Mouse (Mus musculus): ENCODE data around the gene Ctnnb1. TPM values are rescaled to one million over a fixed set of nuclear protein-coding genes. Genes with fewer than 3 reads are reported as not detected.

The Ctnnb1 gene
- polyA plus RNA-seq, 1 experiment from 2014 or later, result 363 TPM

DNA sequence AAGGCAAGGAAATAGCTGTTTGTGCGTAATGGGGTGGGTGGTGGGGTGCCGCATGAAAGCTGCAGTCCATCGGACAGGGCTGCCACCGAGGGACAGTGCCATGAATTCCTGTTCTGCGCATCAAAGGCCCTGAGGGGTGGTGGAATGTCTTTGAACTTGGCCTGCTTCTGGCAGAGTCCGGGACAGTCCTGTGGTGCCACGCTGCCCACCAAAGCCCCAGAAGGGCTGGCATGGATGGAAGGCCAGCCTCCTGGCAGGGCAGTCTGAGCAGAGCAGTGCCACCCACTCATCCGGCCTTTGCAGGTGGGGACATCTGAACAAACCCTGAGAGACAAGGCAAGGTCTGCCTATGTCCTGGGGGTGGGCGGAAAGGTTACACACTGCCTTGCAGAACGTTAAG is 36.0 kb downstream of the Ctnnb1 start:
- 91% methylated on average over 10 of the region's 10 CpGs for WGBS
- no peaks in the 10 kb centered on the region for H3K27me3 ChIP-seq (replicated peaks; ENCODE audit: control insufficient read depth, insufficient read depth, low read length)
- H3K4me3 ChIP-seq (ENCODE audit: low read depth, low read length), result no peak overlapping the region
- ATAC-seq, result no peak
- H3K4me1 ChIP-seq (replicated peaks; ENCODE audit: control insufficient read depth, insufficient read depth, low read length), result no peaks in the 10 kb centered on the region
- H3K27ac ChIP-seq (ENCODE audit: low read depth, low read length), result no peak overlapping the region; the same call in 1 of the 2 replicates
- no peaks in the 10 kb centered on the region for H3K9me3 ChIP-seq (ENCODE audit: control insufficient read depth)
- no peak for TF ChIP-seq CTCF (IDR thresholded peaks at IDR 0.05; ENCODE audit: low read depth)
- H3K36me3 ChIP-seq (ENCODE audit: control insufficient read depth, insufficient read depth), result peaks cover 75% of the 10 kb centered on the region
- no peak overlapping the region for H3K9ac ChIP-seq (ENCODE audit: low read depth, low read length)
- H3K4me2 ChIP-seq (replicated peaks; ENCODE audit: low read depth), result no peak overlapping the region

DNA sequence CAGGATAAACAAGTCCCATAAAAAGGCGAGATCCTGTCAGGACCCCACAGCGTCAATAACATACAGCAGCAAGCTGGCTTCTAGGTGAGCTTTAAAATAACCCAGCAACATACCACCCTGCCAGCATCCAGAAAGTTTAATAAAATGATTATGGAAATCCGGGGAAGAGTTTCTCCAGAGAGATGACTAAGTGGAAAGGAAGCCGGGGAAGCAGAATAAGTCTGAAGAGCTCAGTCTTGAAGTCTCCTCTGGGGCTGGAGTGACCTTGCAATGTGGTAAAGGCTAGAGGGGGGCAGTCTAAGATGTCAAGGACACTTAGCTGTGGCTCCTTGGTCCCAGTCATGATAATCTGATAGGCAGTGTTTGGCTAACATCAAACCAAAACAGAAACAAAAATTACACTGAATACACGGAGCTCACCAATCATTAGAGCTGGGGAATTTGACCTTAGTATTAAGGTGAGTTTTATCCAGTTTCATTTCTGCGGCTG is 44.1 kb downstream of the Ctnnb1 start:
- no peak overlapping the region for H3K27ac ChIP-seq (ENCODE audit: low read depth, low read length)
- H3K4me2 ChIP-seq (replicated peaks; ENCODE audit: low read depth), result no peak overlapping the region
- H3K9ac ChIP-seq (ENCODE audit: low read depth, low read length), result no peak overlapping the region
- no peak for TF ChIP-seq CTCF (IDR thresholded peaks at IDR 0.05; ENCODE audit: low read depth)
- H3K9me3 ChIP-seq (ENCODE audit: control insufficient read depth), result no peaks in the 10 kb centered on the region
- H3K36me3 ChIP-seq (ENCODE audit: control insufficient read depth, insufficient read depth), result peaks cover 11% of the 10 kb centered on the region
- ATAC-seq, result no peak
- no peaks in the 10 kb centered on the region for H3K4me1 ChIP-seq (replicated peaks; ENCODE audit: control insufficient read depth, insufficient read depth, low read length)
- H3K27me3 ChIP-seq (replicated peaks; ENCODE audit: control insufficient read depth, insufficient read depth, low read length), result no peaks in the 10 kb centered on the region
- 57% methylated on average over 6 of the region's 6 CpGs for WGBS
- no peak overlapping the region for H3K4me3 ChIP-seq (ENCODE audit: low read depth, low read length)

DNA sequence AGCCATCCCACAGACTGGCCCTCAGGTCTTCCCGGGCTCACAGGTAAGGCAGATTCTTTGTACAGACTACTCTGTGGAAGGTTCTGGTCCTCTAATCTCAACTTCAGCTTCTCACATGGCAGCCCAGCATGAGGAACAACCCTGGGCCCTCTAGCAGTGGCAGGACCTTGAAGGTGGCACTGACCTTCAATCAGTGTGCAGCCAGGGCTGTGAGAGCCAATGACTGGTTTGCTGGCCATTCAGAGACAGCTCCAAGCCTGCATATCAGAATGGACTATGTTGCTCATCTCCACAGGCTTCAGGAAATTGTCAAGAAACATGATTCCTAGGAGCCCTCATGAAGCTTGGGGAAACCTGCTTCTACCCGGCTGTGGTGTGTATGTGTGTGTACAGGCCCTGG is 45.2 kb downstream of the Ctnnb1 start:
- no peak for TF ChIP-seq CTCF (IDR thresholded peaks at IDR 0.05; ENCODE audit: low read depth)
- ATAC-seq, result no peak
- Histone ChIP-seq H3K27me3 (replicated peaks; ENCODE audit: control insufficient read depth, insufficient read depth, low read length) (no peaks in the 10 kb centered on the region), H3K4me3 (ENCODE audit: low read depth, low read length) (no peak overlapping the region), H3K4me1 (replicated peaks; ENCODE audit: control insufficient read depth, insufficient read depth, low read length) (no peaks in the 10 kb centered on the region), H3K36me3 (ENCODE audit: control insufficient read depth, insufficient read depth) (peaks cover 6% of the 10 kb centered on the region; the same call in 1 of the 2 replicates), H3K4me2 (replicated peaks; ENCODE audit: low read depth) (no peak overlapping the region), H3K9ac (ENCODE audit: low read depth, low read length) (no peak overlapping the region), H3K9me3 (ENCODE audit: control insufficient read depth) (no peaks in the 10 kb centered on the region), H3K27ac (ENCODE audit: low read depth, low read length) (no peak overlapping the region)
- 84% methylated on average over 2 of the region's 2 CpGs for WGBS

DNA sequence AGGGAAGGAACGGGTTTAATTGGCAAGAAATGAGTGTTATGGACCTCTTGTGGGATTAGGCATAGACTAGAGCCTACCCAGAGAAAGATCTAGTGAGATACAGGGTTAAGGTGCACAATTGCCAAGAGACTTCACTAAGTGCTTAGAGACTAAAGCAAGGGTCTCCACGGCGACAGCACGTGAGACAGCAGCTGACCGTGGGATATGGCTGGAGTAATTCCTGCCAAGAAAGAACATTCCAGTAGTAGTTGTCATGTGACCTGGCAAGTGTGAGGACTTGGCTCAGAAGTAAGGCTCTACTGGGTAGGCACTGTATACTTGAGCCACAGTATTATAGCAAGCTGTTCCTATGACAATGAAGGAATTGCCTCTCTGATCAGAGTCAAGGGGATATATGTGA is 47.1 kb downstream of the Ctnnb1 start:
- WGBS, result 48% methylated on average over 5 of the region's 5 CpGs
- TF ChIP-seq CTCF (IDR thresholded peaks at IDR 0.05; ENCODE audit: low read depth), result no peak
- Histone ChIP-seq H3K4me2 (replicated peaks; ENCODE audit: low read depth) (no peak overlapping the region), H3K4me1 (replicated peaks; ENCODE audit: control insufficient read depth, insufficient read depth, low read length) (no peaks in the 10 kb centered on the region), H3K9ac (ENCODE audit: low read depth, low read length) (no peak overlapping the region), H3K4me3 (ENCODE audit: low read depth, low read length) (no peak overlapping the region), H3K9me3 (ENCODE audit: control insufficient read depth) (no peaks in the 10 kb centered on the region), H3K36me3 (ENCODE audit: control insufficient read depth, insufficient read depth) (no peaks in the 10 kb centered on the region), H3K27ac (ENCODE audit: low read depth, low read length) (no peak overlapping the region), H3K27me3 (replicated peaks; ENCODE audit: control insufficient read depth, insufficient read depth, low read length) (no peaks in the 10 kb centered on the region)
- no peak for ATAC-seq

DNA sequence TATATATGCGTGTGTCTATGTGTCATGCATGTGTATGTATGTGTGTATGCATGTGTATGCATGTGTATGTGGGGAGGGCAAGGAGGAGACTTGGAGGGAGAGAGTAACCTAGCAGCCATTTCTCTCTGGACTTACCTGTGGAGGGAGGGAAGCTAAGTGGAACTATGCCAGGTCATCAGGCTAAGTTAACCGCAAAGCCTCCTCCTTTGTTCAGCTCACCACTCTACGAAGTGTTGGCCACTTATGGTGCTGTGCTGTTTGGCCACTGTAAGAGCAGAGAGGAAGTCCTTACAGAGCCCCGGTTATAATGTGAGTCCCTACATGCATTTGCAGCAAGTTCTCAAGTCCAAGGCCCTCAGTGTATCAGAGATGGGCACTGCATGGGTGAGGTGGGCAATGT is 47.8 kb downstream of the Ctnnb1 start:
- 97% methylated on average over 4 of the region's 4 CpGs for WGBS
- ATAC-seq, result no peak

DNA sequence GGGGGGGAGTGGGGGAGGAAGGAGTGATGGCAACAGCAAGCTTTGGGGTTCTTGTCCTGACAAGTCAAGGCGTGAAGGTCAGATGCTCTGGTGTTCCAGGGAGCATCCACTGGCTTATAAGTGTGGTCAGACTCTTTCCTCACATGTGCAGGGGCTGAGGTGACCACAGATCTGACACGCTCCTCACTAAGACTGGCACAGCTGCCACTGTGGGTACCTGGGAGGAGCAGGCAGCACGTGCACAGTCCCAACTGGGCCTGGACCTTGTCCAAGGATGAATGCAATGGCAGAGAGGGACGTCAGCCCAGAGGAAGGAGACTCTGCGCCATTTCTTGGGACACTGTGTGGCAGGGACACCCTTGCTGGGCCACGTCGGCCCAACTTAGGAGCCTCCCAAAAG is 52.8 kb downstream of the Ctnnb1 start:
- TF ChIP-seq CTCF (IDR thresholded peaks at IDR 0.05; ENCODE audit: low read depth), result no peak
- Histone ChIP-seq H3K9ac (ENCODE audit: low read depth, low read length) (no peak overlapping the region), H3K9me3 (ENCODE audit: control insufficient read depth) (no peaks in the 10 kb centered on the region), H3K4me2 (replicated peaks; ENCODE audit: low read depth) (no peak overlapping the region), H3K4me1 (replicated peaks; ENCODE audit: control insufficient read depth, insufficient read depth, low read length) (peaks cover 9% of the 10 kb centered on the region), H3K27me3 (replicated peaks; ENCODE audit: control insufficient read depth, insufficient read depth, low read length) (no peaks in the 10 kb centered on the region), H3K36me3 (ENCODE audit: control insufficient read depth, insufficient read depth) (no peaks in the 10 kb centered on the region; the same call in 1 of the 2 replicates), H3K27ac (ENCODE audit: low read depth, low read length) (no peak overlapping the region), H3K4me3 (ENCODE audit: low read depth, low read length) (no peak overlapping the region)
- 83% methylated on average over 7 of the region's 7 CpGs for WGBS
- no peak for ATAC-seq

More for the DNA sequence above, 47.8 kb downstream of the Ctnnb1 start:
- Histone ChIP-seq H3K4me3 (ENCODE audit: low read depth, low read length) (no peak overlapping the region), H3K4me2 (replicated peaks; ENCODE audit: low read depth) (no peak overlapping the region), H3K9me3 (ENCODE audit: control insufficient read depth) (no peaks in the 10 kb centered on the region), H3K27ac (ENCODE audit: low read depth, low read length) (no peak overlapping the region), H3K9ac (ENCODE audit: low read depth, low read length) (no peak overlapping the region), H3K36me3 (ENCODE audit: control insufficient read depth, insufficient read depth) (no peaks in the 10 kb centered on the region), H3K27me3 (replicated peaks; ENCODE audit: control insufficient read depth, insufficient read depth, low read length) (no peaks in the 10 kb centered on the region), H3K4me1 (replicated peaks; ENCODE audit: control insufficient read depth, insufficient read depth, low read length) (no peaks in the 10 kb centered on the region)
- no peak for TF ChIP-seq CTCF (IDR thresholded peaks at IDR 0.05; ENCODE audit: low read depth)

DNA sequence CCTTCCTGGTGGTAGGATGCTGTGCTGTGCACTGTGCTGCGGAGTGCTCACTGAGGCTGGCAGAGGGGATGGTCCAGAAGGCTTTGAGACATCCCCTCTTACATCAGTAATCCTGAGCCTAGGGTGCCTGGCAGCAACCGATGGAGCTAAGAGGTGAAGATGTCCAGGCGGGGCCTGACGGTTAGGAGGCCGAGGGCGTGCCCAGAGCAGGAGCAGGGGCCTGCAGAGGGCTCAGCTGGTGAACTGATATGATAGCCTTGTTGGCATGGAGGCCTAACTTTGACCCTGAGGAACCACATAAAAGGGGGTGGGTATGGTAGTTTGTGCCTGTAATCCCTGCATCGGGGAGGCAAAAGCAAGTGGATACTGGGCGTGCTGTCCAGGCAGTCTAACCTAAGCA is 54.8 kb downstream of the Ctnnb1 start:
- Histone ChIP-seq H3K9me3 (ENCODE audit: control insufficient read depth) (no peaks in the 10 kb centered on the region), H3K4me2 (replicated peaks; ENCODE audit: low read depth) (no peak overlapping the region), H3K4me3 (ENCODE audit: low read depth, low read length) (no peak overlapping the region), H3K27ac (ENCODE audit: low read depth, low read length) (peak overlapping the region; percentile 83; the same call in 1 of the 2 replicates), H3K4me1 (replicated peaks; ENCODE audit: control insufficient read depth, insufficient read depth, low read length) (peaks cover 11% of the 10 kb centered on the region), H3K9ac (ENCODE audit: low read depth, low read length) (no peak overlapping the region), H3K27me3 (replicated peaks; ENCODE audit: control insufficient read depth, insufficient read depth, low read length) (no peaks in the 10 kb centered on the region), H3K36me3 (ENCODE audit: control insufficient read depth, insufficient read depth) (no peaks in the 10 kb centered on the region; the same call in 1 of the 2 replicates)
- no peak for TF ChIP-seq CTCF (IDR thresholded peaks at IDR 0.05; ENCODE audit: low read depth)
- peak; percentile 31 for ATAC-seq
- 50% methylated on average over 8 of the region's 8 CpGs for WGBS

Data from intestine, postnatal 0 days (tissue).